Mouse (Mus musculus) erythroblast, embryonic 14.5 days (primary cell): ENCODE data around the gene Morc4.

Experiments used
- GATA1 ChIP-seq: IDR thresholded peaks from 2 replicates; pipeline ENCODE4 v1.6.1; 2012; ENCODE audit warnings: low read length, inconsistent platforms, mixed read lengths
- TAL1 ChIP-seq: IDR thresholded peaks from 3 replicates; pipeline ENCODE4 v1.6.1; 2012; ENCODE audit warnings: low read length, inconsistent platforms, mixed read lengths

DNA sequence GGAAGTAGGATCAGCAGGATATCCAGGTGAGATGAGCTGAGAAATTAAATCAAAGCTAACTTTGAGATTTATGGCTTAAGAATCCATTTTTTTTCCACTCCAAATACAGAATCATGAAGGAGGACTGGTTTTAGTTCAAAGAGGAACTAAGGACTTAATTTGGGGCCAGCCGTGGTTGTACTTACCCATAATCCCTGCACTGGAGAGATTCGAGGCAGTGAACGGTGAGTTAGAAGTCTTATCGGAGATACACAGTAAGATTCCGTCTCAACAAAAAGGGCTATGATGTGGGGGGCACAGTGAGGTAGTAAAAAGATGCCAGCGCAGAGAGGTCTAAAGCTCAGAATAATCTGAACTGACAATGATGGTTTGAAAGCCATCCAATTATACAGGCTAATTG is 75.4 kb downstream of the Morc4 start:
- TF ChIP-seq TAL1 (no peak), GATA1 (no peak)
